Mouse (Mus musculus) lung, embryonic 14.5 days (tissue): ENCODE data around the gene Fam166a. TPM values are rescaled to one million over a fixed set of nuclear protein-coding genes. Genes with fewer than 3 reads are reported as not detected.

Experiments
- ATAC-seq: fragments of 200-750 bp; cut with Nextera tagmentation; 2 replicates; pipeline ENCODE4 v1.8.0; 2017; ENCODE audit warnings: mild to moderate bottlenecking, moderate TSS enrichment, moderate library complexity; ENCODE audit not compliant: insufficient read depth
- DNase-seq: peaks from one replicate; pipeline ENCODE4 v3.0.0-alpha.2; 2015
- H3K27ac ChIP-seq: fragments of 300-500 bp; sonication (generic); 2 replicates; pipeline ENCODE4 v1.5.1; 2014; ENCODE audit warnings: low read depth, mild to moderate bottlenecking, moderate library complexity
- H3K27me3 ChIP-seq: fragments of 300-500 bp; sonication (generic); 2 replicates; pipeline ENCODE4 v1.6.1; 2014; ENCODE audit warnings: low read length, control low read depth; ENCODE audit not compliant: insufficient read depth
- H3K36me3 ChIP-seq: fragments of 300-500 bp; sonication (generic); 2 replicates; pipeline ENCODE4 v1.6.1; 2014; ENCODE audit warnings: control low read depth; ENCODE audit not compliant: insufficient read depth
- H3K4me1 ChIP-seq: fragments of 300-500 bp; sonication (generic); 2 replicates; pipeline ENCODE4 v1.6.1; 2014; ENCODE audit warnings: antibody characterized with exemption, control low read depth; ENCODE audit not compliant: insufficient read depth
- H3K4me2 ChIP-seq: fragments of 300-500 bp; sonication (generic); 2 replicates; pipeline ENCODE4 v1.6.1; 2014; ENCODE audit warnings: mild to moderate bottlenecking
- H3K4me3 ChIP-seq: fragments of 300-500 bp; sonication (generic); 2 replicates; pipeline ENCODE4 v1.5.1; 2014; ENCODE audit warnings: low read depth, low read length
- H3K9ac ChIP-seq: fragments of 300-500 bp; sonication (generic); 2 replicates; pipeline ENCODE4 v1.6.1; 2014
- H3K9me3 ChIP-seq: fragments of 300-500 bp; sonication (generic); 2 replicates; pipeline ENCODE4 v1.6.1; 2016; ENCODE audit warnings: low read depth, low read length, control low read depth
- CTCF ChIP-seq: IDR thresholded peaks from 2 replicates; pipeline ENCODE4 v1.5.1; 2016; ENCODE audit warnings: antibody characterized with exemption, low read depth
- WGBS: fragments of 180-500 bp; shearing (Covaris S2); extraction: QIAGEN DNeasy Blood & Tissue Kit; methylation state at CpG from one replicate; pipeline ENCODE4 v1.1.7; 2014; 5-methylcytosine and 5-hydroxymethylcytosine counted together
- polyA plus RNA-seq: library from polyadenylated mRNA; unstranded; fragments of >200 nt; fragmentation: Nextera tagmentation; extraction: Ambion mirVana; gene quantifications from 2 replicates; pipeline ENCODE4 v1.2.1, GENCODE M21; 2014

Fam166a gene
- polyA plus RNA-seq, 1 experiment from 2014 or later, result 0.47 TPM

GRCm38 (mm10) chr2:25240723-25241437, 22.3 kb downstream of the Fam166a start:
- H3K4me2 ChIP-seq, result peak overlapping the region; percentile 93
- ATAC-seq, result peak; percentile 83
- peak overlapping the region; percentile 48 for H3K9ac ChIP-seq
- peaks cover 23% of the 10 kb centered on the region for H3K27me3 ChIP-seq
- H3K27ac ChIP-seq, result 0 out of 2 replicates have a peak overlapping the region, but pooled peaks have one; percentile 46
- peaks cover 5% of the 10 kb centered on the region; the same call in 1 of the 2 replicates for H3K36me3 ChIP-seq
- WGBS, result 1% methylated on average over 29 of the region's 29 CpGs
- no peak for TF ChIP-seq CTCF
- H3K4me3 ChIP-seq, result peak overlapping the region; percentile 49
- no peaks in the 10 kb centered on the region for H3K9me3 ChIP-seq
- H3K4me1 ChIP-seq, result 0 out of 2 replicates have a peak, but pooled peaks cover 4% of the 10 kb centered on the region
- DNase-seq, result peak; percentile 87

DNA sequence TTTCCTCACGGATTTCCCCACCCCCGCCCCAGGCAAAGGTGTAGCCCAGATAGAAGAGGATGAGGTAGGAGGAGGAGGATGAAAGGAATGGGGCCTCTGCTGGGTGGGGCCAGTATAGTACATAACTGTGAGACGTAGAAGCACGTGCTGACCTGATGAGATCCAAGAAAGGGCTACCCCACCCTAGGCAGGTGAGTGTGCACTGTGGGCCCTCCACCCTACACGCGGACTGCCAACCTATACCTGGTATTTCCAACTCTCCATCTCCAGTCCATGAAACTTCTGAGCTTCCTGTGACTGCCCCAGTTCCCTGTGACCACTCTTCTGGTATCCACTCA, 22.9 kb downstream of the Fam166a start:
- Histone ChIP-seq H3K27ac (no peak overlapping the region), H3K9ac (no peak overlapping the region), H3K4me1 (0 out of 2 replicates have a peak, but pooled peaks cover 4% of the 10 kb centered on the region), H3K36me3 (peaks cover 10% of the 10 kb centered on the region; the same call in 1 of the 2 replicates), H3K4me3 (peak overlapping the region; percentile 49; the same call in 1 of the 2 replicates), H3K9me3 (no peaks in the 10 kb centered on the region), H3K27me3 (peaks cover 23% of the 10 kb centered on the region), H3K4me2 (peak overlapping the region; percentile 93)
- no peak for DNase-seq
- TF ChIP-seq CTCF, result no peak
- peak; percentile 21; the same call in 1 of the 2 replicates for ATAC-seq
- WGBS, result 8% methylated on average over 6 of the region's 6 CpGs

DNA sequence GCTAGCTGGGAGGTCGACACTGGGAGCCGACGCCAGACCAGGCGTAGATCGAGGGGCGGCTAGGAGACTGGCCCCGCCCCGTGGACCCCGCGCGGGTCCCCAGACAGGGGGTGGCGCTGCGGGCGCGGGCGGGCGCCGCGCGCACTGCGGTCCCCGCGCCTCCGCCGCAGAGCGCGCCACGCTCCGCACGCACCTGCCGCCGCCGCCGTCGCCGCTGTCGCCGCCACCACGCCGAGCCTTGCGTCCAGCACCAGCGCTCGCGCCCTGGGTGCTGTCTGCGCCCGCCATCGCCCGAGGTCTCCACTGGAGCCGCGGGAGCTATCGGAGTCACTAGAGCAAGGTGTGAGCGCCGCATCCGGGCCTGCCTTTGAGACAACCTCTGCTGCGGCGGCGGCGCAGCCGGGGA, 23.6 kb downstream of the Fam166a start, which contains the start of the genes Rnf208 and Cysrt1:
TSS of gene Rnf208 (plus strand) at position 155 of the 406 bp plus-strand sequence.
TSS of gene Cysrt1 (minus strand) at position 352 of the 406 bp plus-strand sequence.
- Histone ChIP-seq H3K4me2 (peak within 1 kb of the TSS; percentile 93), H3K27ac (no peak within 1 kb of the TSS), H3K9ac (peak within 1 kb of the TSS; percentile 60), H3K36me3 (peaks cover 11% of the 10 kb centered on the region; the same call in 1 of the 2 replicates), H3K27me3 (peaks cover 23% of the 10 kb centered on the region), H3K4me3 (peak within 1 kb of the TSS; percentile 49), H3K4me1 (0 out of 2 replicates have a peak, but pooled peaks cover 4% of the 10 kb centered on the region), H3K9me3 (no peaks in the 10 kb centered on the region)
- DNase-seq, result no peak
- WGBS, result 1% methylated on average over 59 of the region's 59 CpGs
- TF ChIP-seq CTCF, result no peak
- ATAC-seq, result no peak

- WGBS, result 64% methylated on average over 8 of the region's 8 CpGs
Measured at GRCm38 (mm10) chr2:25243342-25243741, 24.8 kb downstream of the Fam166a start.

GRCm38 (mm10) chr2:25244144-25244543, 25.6 kb downstream of the Fam166a start:
- 91% methylated on average over 4 of the region's 4 CpGs for WGBS
- no peak for TF ChIP-seq CTCF
- Histone ChIP-seq H3K4me1 (0 out of 2 replicates have a peak, but pooled peaks cover 4% of the 10 kb centered on the region), H3K4me3 (no peak overlapping the region), H3K9ac (no peak overlapping the region), H3K27ac (no peak overlapping the region), H3K4me2 (no peak overlapping the region), H3K27me3 (peaks cover 23% of the 10 kb centered on the region), H3K36me3 (peaks cover 28% of the 10 kb centered on the region), H3K9me3 (no peaks in the 10 kb centered on the region)
- ATAC-seq (no peak), DNase-seq (no peak)

More at GRCm38 (mm10) chr2:25243342-25243741, 24.8 kb downstream of the Fam166a start:
- H3K9ac ChIP-seq, result no peak overlapping the region
- H3K36me3 ChIP-seq, result peaks cover 22% of the 10 kb centered on the region
- ATAC-seq (no peak), DNase-seq (no peak)
- H3K4me1 ChIP-seq, result 0 out of 2 replicates have a peak, but pooled peaks cover 4% of the 10 kb centered on the region
- no peaks in the 10 kb centered on the region for H3K9me3 ChIP-seq
- no peak overlapping the region for H3K4me2 ChIP-seq
- H3K4me3 ChIP-seq, result no peak overlapping the region
- no peak for TF ChIP-seq CTCF
- peaks cover 23% of the 10 kb centered on the region for H3K27me3 ChIP-seq
- H3K27ac ChIP-seq, result no peak overlapping the region

GRCm38 (mm10) chr2:25246183-25247072, 27.9 kb downstream of the Fam166a start, which contains the start of gene AL732309.1:
Gene AL732309.1, minus strand, starts transcription at chr2:25246863.
- WGBS, result 84% methylated on average over 10 of the region's 10 CpGs
- H3K4me3 ChIP-seq, result no peak within 1 kb of the TSS
- TF ChIP-seq CTCF, result no peak

More at GRCm38 (mm10) chr2:25246183-25247072, 27.9 kb downstream of the Fam166a start, which contains the start of gene AL732309.1:
- no peaks in the 10 kb centered on the region for H3K9me3 ChIP-seq
- peaks cover 50% of the 10 kb centered on the region for H3K36me3 ChIP-seq
- no peak within 1 kb of the TSS for H3K27ac ChIP-seq
- H3K27me3 ChIP-seq, result peaks cover 20% of the 10 kb centered on the region
- H3K4me2 ChIP-seq, result no peak within 1 kb of the TSS
- H3K4me1 ChIP-seq, result no peaks in the 10 kb centered on the region
- no peak within 1 kb of the TSS for H3K9ac ChIP-seq
- ATAC-seq, result no peak
- DNase-seq, result no peak
